In genomic region chr2:130475764-130476163, GRCm38 (mm10) we compare ENCODE assay signal across 22 mouse cellular contexts.
"Had no signal": no experiment of that assay in that cellular context is flagged by ENCODE, and none has a peak within 500 bp of the region (broad histone marks: within the 10 kb centered on the region; RNA-seq: fewer than 3 reads in every experiment).

No protein-coding gene starts in this region.

- H3K4me1 ChIP-seq: lung, embryonic 15.5 days; midbrain, embryonic 13.5 days; midbrain, embryonic 15.5 days had no signal

- H3K27me3 ChIP-seq: megakaryocyte, embryonic 14.5 days; midbrain, embryonic 13.5 days; midbrain, embryonic 15.5 days; neural tube, embryonic 13.5 days; neural tube, embryonic 15.5 days had no signal

- H3K27ac ChIP-seq: liver, embryonic 14.5 days; lung, embryonic 15.5 days; macrophage; midbrain, embryonic 13.5 days; midbrain, embryonic 15.5 days; neural tube, embryonic 13.5 days; neural tube, embryonic 15.5 days had no signal

- H3K4me3 ChIP-seq: lung, embryonic 15.5 days; megakaryocyte, embryonic 14.5 days; midbrain, embryonic 13.5 days; midbrain, embryonic 15.5 days; myocyte; neural tube, embryonic 13.5 days; neural tube, embryonic 15.5 days had no signal

- H3K9me3 ChIP-seq: megakaryocyte, embryonic 14.5 days; midbrain, embryonic 15.5 days; neural tube, embryonic 15.5 days had no signal

- H3K4me2 ChIP-seq: lung, embryonic 15.5 days; midbrain, embryonic 11.5 days; midbrain, embryonic 13.5 days; midbrain, embryonic 15.5 days; neural tube, embryonic 13.5 days; neural tube, embryonic 15.5 days had no signal

- H3K9ac ChIP-seq: liver, embryonic 14.5 days; lung, embryonic 15.5 days; midbrain, embryonic 13.5 days; midbrain, embryonic 15.5 days; neural tube, embryonic 13.5 days; neural tube, embryonic 15.5 days had no signal

- ATAC-seq: lung, postnatal 0 days; midbrain, embryonic 13.5 days; midbrain, embryonic 15.5 days had no signal

- DNase-seq: lung, adult 2 months; lung, postnatal 14 days; lung, postnatal 36 days; retina, postnatal 1 day; right cerebral cortex, adult 18-20 months; right cerebral cortex, postnatal 25 days; right cerebral cortex, postnatal 4 days; spleen, adult 18-20 months; thymus, adult 2 months; thymus, postnatal 25 days; thymus, postnatal 4 days had no signal

- H3K36me3 ChIP-seq: midbrain, embryonic 15.5 days; neural tube, embryonic 15.5 days had no signal
